Mouse (Mus musculus) lung, postnatal 10 days (tissue): ENCODE data around the gene Gamt.

ENCODE experiments used
- DNase-seq: peaks from one replicate; pipeline ENCODE4 v3.0.0; 2021

The Gamt gene

GRCm38 (mm10) chr10:80285222-80286070 is 24.6 kb upstream of the Gamt start:
- DNase-seq = no peak

- DNase-seq = peak; percentile 56
Observed at GRCm38 (mm10) chr10:80282481-80283441, 21.9 kb upstream of the Gamt start.

- DNase-seq = peak; percentile 77
Observed at GRCm38 (mm10) chr10:80281921-80282371, 21.1 kb upstream of the Gamt start.

GRCm38 (mm10) chr10:80281304-80281703 is 20.5 kb upstream of the Gamt start:
- no peak for DNase-seq

- no peak for DNase-seq
Observed at GRCm38 (mm10) chr10:80279273-80279672, 18.5 kb upstream of the Gamt start.

GRCm38 (mm10) chr10:80278390-80278789 is 17.6 kb upstream of the Gamt start:
- no peak for DNase-seq

DNA sequence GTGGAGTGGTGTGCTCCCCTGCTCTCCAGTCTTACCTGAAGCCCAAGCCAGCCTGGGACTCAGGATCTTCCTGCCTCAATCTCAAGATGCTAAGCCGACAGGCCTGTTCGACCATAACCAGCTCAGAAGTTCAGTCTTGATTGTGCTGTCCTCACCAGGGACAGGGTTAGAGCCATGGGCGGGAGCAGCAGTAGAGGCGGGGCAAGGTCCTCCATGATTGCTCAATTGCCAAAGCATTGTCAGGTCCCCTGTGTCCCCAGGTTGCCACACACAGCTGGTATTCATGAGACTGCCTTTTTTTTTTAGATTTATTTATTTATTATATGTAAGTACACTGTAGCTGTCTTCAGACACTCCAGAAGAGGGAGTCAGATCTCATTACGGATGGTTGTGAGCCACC is 15.4 kb upstream of the Gamt start:
- no peak for DNase-seq

GRCm38 (mm10) chr10:80273847-80274246 is 13.0 kb upstream of the Gamt start:
- DNase-seq = no peak

- no peak for DNase-seq
Observed at GRCm38 (mm10) chr10:80271870-80272585, 11.2 kb upstream of the Gamt start.

- DNase-seq = no peak
Observed at GRCm38 (mm10) chr10:80271186-80271843, 10.5 kb upstream of the Gamt start.

DNA sequence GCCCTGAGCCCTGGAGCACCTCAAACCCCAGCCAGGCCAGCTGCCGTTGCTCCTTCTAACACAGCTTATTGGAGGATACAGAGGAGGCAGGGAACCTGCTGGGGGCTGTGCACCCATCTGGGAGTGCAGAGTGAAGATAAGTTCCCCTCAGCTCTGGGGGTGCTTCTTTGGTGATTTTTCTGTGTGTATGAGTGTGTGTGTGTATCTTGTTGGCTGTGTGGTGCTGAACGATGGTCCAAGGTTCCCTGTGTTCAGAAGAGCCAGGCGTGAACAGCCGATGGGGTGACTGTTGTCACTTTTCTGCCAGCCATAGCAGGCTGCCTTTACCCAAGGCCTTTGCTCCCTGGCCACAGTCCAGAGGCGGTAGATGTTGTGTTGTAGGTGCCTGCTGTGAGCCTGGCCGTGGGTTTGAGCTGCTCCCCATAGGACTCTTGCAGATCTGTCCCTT is 9.9 kb upstream of the Gamt start:
- DNase-seq = no peak

DNA sequence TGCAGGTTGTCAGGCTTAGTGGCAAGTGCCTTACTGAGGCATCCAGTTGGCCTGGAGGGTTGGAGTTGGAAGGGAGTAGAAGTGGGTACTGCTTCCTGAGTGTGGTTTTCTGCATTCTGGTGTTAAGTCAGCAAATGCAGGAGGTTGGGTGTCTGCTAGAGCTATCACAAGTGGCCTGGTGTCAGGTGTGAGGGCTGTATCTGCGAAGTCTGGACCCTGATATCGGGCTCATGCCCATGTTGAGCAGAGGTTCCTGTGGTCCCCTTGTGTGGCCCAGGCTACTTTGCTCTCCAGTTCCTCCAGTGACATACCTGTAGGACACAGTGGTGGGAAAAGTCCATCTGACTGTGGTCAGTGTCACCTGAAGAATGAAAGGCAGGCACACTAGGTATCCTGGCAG is 9.3 kb upstream of the Gamt start:
- no peak for DNase-seq

DNA sequence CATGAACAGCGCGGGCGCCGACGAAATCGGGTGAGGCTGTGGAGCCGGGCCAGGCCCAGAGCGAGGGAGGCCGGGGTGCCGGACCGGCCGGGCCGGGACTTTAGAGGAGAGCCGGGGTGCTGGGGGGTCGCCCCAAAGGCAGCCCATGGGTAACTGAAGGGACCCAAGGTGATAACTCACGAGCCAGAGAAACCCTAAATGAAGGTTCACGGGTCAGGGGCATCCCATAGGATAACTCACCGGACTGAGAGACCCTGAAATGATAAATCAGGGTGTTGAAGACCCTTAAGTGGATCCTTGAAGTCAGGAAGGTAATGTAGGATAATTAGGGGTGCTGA is 4.3 kb upstream of the Gamt start:
- DNase-seq = no peak

DNA sequence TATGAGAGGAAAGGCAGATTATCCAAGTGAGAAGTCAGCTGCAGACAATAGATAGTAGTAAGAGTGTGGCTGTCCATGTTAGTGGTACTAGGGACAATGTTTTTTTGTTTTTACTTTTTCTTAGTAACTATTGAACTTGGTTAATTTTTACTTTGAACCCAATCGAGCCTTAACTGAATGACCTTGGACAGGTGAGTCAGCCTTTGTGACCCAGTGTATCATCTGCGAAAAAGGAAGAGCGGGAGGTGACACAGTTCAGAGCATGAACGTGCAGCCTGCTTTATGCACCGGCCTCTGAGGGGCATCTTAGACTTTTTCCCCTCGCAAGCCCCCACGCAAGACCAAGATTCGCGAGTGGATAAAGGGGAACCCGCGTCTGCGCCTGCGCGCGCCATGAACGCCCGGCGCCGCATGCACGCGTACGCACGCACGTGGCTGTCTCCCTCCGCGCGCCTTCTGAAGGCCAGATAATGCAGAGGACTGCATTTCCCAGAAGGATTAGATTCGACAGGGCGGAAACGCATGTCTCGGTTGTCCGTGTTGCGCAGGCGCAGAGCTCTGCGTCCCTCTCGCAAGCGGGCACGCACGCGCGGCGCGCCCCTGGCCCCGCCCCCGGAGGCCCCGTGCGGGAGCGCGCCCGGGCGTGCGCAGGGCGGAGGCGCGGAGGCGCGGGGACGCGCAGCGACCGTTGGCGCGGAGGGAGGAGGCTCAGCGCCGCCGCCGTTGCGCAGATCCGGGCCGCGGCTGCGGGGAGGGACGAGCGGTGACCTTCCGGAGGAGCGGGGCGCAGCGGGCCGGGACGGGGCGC is 3.7 kb upstream of the Gamt start:
- DNase-seq = peak; percentile 99

- DNase-seq = no peak
Observed at GRCm38 (mm10) chr10:80262776-80263365, 2.1 kb upstream of the Gamt start.

DNA sequence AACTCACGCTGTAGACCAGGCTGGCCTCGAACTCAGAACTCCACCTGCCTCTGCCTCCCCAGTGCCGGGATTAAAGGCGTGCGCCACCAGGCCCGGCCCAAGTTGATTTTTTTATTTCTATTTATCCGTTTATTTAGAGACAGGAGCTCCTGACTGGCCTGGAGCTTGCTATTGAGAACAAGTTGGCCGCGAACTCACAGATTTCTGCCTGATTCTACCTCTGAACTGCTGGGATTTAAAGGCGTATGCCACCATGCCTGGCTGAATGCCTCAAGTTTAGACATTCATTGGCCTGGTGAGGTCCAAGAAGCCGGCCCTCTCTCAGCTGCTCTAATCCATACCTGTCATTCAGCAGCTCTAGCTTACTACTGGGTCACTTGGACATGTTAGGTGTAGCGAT is 1.4 kb upstream of the Gamt start:
- DNase-seq = no peak

DNA sequence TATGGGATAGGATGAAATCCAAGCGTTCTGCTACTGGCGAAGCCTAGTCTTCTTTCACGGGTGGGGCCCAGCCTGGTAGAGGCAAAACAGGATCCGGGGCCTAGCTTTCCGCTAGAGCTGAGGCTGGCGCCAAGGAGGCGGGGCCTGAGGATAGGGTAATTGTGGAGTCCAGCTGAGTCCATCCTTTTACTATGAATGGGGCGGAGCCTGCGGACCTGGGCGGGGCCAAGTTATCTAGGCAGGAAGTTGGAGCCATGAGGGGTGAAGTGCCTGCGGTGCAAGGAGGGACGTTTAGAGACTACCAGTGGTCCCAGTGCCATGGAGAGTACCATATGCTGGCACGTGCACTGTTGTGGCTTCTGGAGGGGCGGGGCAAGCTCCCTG is 765 bp upstream of the Gamt start:
- DNase-seq = peak; percentile 100

DNA sequence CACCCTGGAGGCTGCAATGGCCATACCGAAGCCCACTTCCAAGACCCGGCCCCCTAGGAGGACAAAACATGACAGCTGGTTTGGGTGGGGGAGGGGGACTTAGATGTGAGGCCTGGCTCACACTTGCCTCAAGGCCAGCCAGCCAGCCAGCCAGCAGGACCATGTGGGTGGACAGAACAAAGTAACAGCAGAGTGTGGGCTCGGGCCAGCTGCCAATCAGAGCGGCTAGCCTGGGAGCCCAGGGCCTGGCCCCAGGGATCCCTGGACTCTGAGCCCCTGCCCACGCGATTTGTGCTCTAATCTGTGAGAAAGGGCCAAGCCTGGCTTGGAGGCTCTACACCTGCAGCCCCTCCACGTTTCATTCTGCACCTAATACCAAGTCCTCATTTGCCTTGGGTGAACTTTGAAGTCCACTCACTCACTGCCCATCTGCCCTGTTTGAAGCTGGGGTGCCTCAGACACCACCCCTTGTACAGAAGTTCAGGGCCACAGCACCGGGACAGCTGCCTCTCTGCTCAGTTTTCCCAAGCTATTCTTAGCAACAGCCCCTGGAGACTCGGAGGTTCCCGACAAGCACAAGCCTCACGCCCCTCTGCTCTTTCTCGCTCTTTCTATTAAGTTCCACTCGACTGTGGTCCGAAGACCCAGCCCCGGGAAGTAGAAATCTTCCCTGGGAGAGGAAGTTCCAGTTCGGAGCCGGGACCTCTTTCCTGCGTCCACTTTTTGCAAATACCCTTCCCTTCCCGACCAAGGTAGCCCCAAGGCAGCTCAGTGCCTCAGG is 761 bp downstream of the Gamt start:
- peak; percentile 80 for DNase-seq

DNA sequence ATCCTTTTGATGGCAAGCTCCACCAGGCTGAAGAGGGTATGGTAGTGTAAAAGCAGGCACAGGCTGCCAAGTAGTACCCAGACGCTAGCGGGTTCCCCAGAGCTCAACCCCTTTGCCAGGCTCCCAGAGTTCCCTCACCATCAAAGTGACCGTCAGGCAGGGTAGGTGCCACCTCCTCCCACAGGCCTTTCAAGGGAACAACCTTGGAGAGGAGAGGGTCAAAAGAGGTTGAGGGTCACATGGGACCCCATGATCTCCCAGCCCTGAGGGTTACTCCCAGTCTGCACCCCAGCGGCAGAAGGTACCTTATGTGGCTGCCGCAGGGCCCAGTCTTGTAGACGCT is 1.4 kb downstream of the Gamt start:
- DNase-seq = no peak

DNA sequence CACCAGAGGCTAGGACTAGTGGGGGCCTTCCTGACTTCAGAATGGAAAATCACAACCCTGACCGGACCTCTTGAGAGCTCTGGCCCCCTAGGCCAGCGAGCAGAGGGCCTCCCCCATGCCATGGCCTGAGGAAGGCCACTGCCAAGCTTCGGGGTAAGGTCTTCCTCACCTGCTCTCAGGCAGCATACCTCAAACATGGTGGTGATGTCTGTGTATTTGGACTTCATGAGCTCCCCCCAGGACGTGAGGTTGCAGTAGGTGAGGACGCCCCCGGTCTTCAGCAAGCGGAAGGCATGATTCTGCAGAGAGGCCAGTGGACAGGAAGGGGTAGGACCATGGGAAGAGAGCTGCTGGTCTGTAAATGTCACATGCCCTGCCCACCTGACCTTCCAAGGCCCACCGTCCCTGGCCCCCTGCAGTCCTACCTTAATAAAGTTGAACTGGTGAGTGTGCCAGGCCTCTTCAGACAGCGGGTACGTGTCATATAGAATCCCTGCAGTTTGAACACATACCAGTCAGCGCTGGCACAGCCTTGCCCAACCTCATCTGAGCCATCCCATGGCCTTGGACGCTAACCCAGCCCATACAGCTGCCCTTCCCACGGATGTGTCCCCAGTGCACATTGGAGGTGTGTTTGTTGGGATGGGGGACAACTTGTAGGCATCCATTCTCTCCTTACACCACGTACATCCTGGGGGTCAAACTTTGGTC is 1.9 kb downstream of the Gamt start:
- DNase-seq = no peak
